Mouse (Mus musculus) megakaryocyte, embryonic 14.5 days (primary cell): ENCODE measurements around the gene Rbm47.

Experiments used
- FLI1 ChIP-seq: IDR thresholded peaks from 2 replicates; pipeline ENCODE4 v1.6.1; 2012; ENCODE audit warnings: low read length, inconsistent platforms, mixed read lengths
- GATA1 ChIP-seq: IDR thresholded peaks from 3 replicates; pipeline ENCODE4 v1.6.1; 2012; ENCODE audit warnings: mixed read lengths, low read length, inconsistent platforms, borderline replicate concordance

GRCm38 (mm10) chr5:66069470-66070144 is 103.3 kb downstream of the Rbm47 start:
- TF ChIP-seq GATA1 (no peak), FLI1 (no peak)
